Mouse (Mus musculus) embryonic fibroblast, embryonic 13.5 days (primary cell): ENCODE results near the gene Adamtsl1. TPM values are rescaled to one million over a fixed set of nuclear protein-coding genes. Genes with fewer than 3 reads are reported as not detected.

Source experiments
- H3K27ac ChIP-seq: 2 replicates; pipeline ENCODE4 v1.5.1; 2012; ENCODE audit warnings: low read length, control low read depth, inconsistent platforms; ENCODE audit not compliant: insufficient read depth
- H3K4me1 ChIP-seq: 2 replicates; pipeline ENCODE4 v1.6.1; 2011; ENCODE audit warnings: low read length; ENCODE audit not compliant: control insufficient read depth, insufficient read depth
- H3K4me3 ChIP-seq: 2 replicates; pipeline ENCODE4 v1.5.1; 2011; ENCODE audit warnings: mild to moderate bottlenecking, control low read depth, low read length; ENCODE audit not compliant: insufficient read depth
- CTCF ChIP-seq: IDR thresholded peaks from 2 replicates; pipeline ENCODE4 v1.5.1; 2011; ENCODE audit warnings: mild to moderate bottlenecking, control low read depth, low read length, moderate library complexity, borderline replicate concordance; ENCODE audit not compliant: insufficient read depth
- POLR2A ChIP-seq: IDR thresholded peaks from 2 replicates; pipeline ENCODE4 v1.6.1; 2011; ENCODE audit warnings: low read depth, mild to moderate bottlenecking, control low read depth, low read length, moderate library complexity
- polyA plus RNA-seq: library from polyadenylated mRNA; stranded (reverse); fragments of >200 nt; gene quantifications from 2 replicates; pipeline ENCODE4 v1.2.4, GENCODE M21; 2011; ENCODE audit warnings: low read depth; ENCODE audit not compliant: missing spikeins, insufficient read length

Adamtsl1 gene
- polyA plus RNA-seq, 1 experiment: 30.0 TPM

DNA sequence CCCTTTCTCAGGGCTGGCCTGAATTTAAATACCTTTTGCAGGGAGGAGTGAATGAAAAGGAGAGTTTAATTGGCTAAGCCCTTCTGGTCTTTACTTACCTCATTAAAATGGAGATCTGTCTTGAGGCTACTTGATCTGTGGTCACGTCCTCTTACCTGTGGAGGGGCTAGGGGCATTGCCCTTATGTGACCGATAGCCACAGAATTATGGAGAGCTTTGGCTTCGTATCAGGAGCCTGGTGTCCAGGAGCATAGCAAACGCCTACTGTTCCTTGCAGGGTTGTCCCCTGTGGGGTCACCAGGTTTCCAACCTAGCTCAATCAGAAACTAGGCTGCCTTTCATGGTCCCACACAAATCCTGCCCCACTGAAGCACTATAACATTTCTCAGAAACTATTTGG, 594.4 kb downstream of the Adamtsl1 start:
- no peaks in the 10 kb centered on the region for H3K4me1 ChIP-seq
- TF ChIP-seq POLR2A: no peak
- TF ChIP-seq CTCF: no peak
- no peak overlapping the region for H3K4me3 ChIP-seq
- H3K27ac ChIP-seq: no peak overlapping the region

GRCm38 (mm10) chr4:86119067-86119466, 605.1 kb downstream of the Adamtsl1 start:
- no peak for TF ChIP-seq POLR2A
- no peak for TF ChIP-seq CTCF
- no peak overlapping the region for H3K4me3 ChIP-seq
- H3K27ac ChIP-seq: peak overlapping the region; percentile 55
- peaks cover 3% of the 10 kb centered on the region; the same call in 1 of the 2 replicates for H3K4me1 ChIP-seq

- Histone ChIP-seq H3K4me1 (peaks cover 3% of the 10 kb centered on the region; the same call in 1 of the 2 replicates), H3K4me3 (no peak overlapping the region), H3K27ac (no peak overlapping the region)
- TF ChIP-seq POLR2A (no peak), CTCF (no peak)
These were observed 608.5 kb downstream of the Adamtsl1 start for GRCm38 (mm10) chr4:86122431-86122830.

- H3K4me3 ChIP-seq: no peak overlapping the region
These were observed 610.4 kb downstream of the Adamtsl1 start for GRCm38 (mm10) chr4:86124374-86124773.

DNA sequence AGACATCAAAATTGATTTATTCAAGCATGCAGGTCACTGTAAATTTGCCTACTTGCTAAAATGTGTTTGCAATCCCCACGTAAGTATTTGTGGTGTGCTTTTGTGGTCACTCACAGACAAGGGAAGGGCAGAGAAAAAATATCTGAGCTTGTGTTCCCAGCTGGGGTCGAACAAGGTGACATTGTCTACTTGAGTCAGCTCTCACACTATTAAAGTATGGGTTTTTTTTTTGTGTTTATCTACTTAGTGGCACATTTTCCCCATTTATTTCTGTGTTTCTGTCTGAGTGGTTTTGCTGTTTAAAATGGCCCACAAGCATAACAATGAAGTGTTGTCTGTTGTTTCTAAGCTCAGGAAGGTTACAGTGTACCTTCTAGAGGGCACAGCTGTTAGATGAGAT, 612.7 kb downstream of the Adamtsl1 start:
- H3K27ac ChIP-seq: no peak overlapping the region
- no peak for TF ChIP-seq CTCF
- no peak for TF ChIP-seq POLR2A
- no peak overlapping the region for H3K4me3 ChIP-seq
- no peaks in the 10 kb centered on the region for H3K4me1 ChIP-seq

More at GRCm38 (mm10) chr4:86124374-86124773, 610.4 kb downstream of the Adamtsl1 start:
- Histone ChIP-seq H3K4me1 (no peaks in the 10 kb centered on the region), H3K27ac (no peak overlapping the region)
- TF ChIP-seq CTCF (no peak), POLR2A (no peak)

GRCm38 (mm10) chr4:86158551-86158950, 644.6 kb downstream of the Adamtsl1 start:
- H3K4me1 ChIP-seq: no peaks in the 10 kb centered on the region
- H3K4me3 ChIP-seq: no peak overlapping the region
- H3K27ac ChIP-seq: no peak overlapping the region
- TF ChIP-seq CTCF: no peak
- TF ChIP-seq POLR2A: no peak

DNA sequence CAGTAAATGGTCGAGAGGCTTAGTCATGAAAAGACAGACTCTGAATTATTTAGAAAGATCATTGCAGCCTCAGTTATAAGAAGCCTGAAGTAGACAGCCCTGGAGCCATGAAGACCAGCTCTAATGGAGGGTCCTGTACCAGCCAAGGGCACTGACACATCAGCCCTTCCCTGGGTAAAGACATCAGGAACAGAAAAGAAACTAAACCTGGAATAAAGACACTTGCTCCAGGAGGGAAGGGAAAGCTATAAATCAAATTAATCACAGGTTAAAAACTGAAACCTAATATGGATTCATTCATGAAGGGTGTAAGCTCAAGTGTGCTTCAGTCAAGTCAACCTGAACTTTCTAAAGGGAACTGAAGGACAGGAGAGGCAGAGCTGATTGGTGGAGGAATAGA, 645.4 kb downstream of the Adamtsl1 start:
- H3K4me3 ChIP-seq: no peak overlapping the region
- TF ChIP-seq CTCF (no peak), POLR2A (no peak)
- H3K4me1 ChIP-seq: no peaks in the 10 kb centered on the region
- no peak overlapping the region for H3K27ac ChIP-seq

DNA sequence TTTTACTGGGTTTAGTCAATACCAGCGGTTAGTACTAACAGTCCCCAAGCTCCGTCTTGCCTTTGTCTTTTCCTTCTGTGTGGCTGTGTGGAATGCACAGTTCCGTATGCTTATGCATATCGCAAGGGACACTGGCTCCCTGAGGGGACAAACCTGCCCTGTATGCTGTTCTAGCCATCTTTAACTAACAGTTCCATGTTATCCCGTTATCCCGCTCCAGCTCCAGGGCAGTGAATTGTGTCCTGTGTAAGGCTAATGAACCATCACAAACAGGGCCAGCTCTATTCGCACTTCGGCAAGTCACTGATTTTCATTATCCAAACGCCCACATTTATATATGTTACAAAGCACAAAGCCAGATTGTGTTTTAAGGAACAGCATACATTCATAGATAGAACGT, 656.8 kb downstream of the Adamtsl1 start:
- H3K4me3 ChIP-seq: no peak overlapping the region
- H3K4me1 ChIP-seq: peaks cover 8% of the 10 kb centered on the region
- peak overlapping the region; percentile 22; the same call in 1 of the 2 replicates for H3K27ac ChIP-seq
- no peak for TF ChIP-seq POLR2A
- no peak for TF ChIP-seq CTCF

GRCm38 (mm10) chr4:86171461-86171860, 657.5 kb downstream of the Adamtsl1 start:
- Histone ChIP-seq H3K27ac (peak overlapping the region; percentile 71), H3K4me1 (peaks cover 8% of the 10 kb centered on the region), H3K4me3 (no peak overlapping the region)
- TF ChIP-seq CTCF (no peak), POLR2A (no peak)

DNA sequence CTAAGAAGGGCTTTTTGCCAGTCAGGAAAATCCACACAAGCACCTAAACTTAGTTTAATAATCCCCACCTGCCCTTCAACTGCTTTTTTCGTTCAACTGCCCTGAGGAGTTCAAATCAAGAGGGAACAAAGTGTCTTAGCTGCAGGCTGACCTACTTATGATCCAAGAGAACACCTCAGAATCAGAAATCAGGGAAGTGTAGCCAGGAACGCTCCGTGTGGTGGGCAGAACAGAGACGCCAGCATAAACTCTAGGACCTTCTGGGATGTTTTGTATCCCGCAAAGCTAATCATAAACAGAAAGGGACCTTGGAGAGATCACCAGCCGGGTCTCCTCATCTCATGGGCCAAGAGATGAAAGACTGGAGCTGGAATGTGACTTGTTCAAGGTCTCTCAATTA, 663.5 kb downstream of the Adamtsl1 start:
- Histone ChIP-seq H3K4me3 (no peak overlapping the region), H3K4me1 (no peaks in the 10 kb centered on the region), H3K27ac (no peak overlapping the region)
- TF ChIP-seq CTCF (no peak), POLR2A (no peak)

DNA sequence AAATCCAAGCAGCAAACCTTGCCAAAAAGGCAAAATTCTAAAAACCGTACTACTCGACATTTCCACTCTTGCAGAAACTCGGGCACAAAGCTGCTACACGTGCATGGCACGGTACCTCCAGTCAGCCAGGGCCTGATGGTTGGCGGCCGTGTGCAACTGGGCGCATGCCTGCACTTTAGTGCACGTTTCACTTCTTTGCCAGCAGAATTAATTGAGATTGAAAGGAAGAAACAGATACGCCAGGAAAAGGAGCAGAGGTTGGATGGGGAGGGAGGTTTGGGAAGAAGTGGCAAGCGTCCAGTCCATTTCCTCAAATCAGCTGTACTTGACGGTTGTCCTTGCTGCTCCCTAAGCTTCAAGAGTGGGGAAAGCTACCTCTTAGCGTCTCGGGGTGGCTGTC, 664.1 kb downstream of the Adamtsl1 start:
- Histone ChIP-seq H3K4me3 (no peak overlapping the region), H3K27ac (no peak overlapping the region), H3K4me1 (no peaks in the 10 kb centered on the region)
- TF ChIP-seq CTCF (no peak), POLR2A (no peak)
